16 mouse cellular contexts compared by ENCODE assay signal in genomic region chr1:54707036-54707887, GRCm38 (mm10).
DNase-seq lines count a peak whose midpoint lies in the region; ATAC-seq lines count a peak whose summit lies in the region.
"Had no signal": no experiment of that assay in that cellular context is flagged by ENCODE, and none has a peak within 500 bp of the region (broad histone marks: within the 10 kb centered on the region; RNA-seq: fewer than 3 reads in every experiment).

No protein-coding gene starts in this region.

- ATAC-seq in forebrain, embryonic 12.5 days (ENCODE audit: low FRiP score), result peak; percentile 82
- ATAC-seq in forebrain, embryonic 16.5 days, result peak; percentile 58
- ATAC-seq in midbrain, embryonic 13.5 days, result peak; percentile 88
- no peak for ATAC-seq in megakaryocyte progenitor cell, adult 5-6 weeks (replicated peaks; ENCODE audit: poor library complexity)
- ATAC-seq: CD4-positive, CD25-positive, alpha-beta regulatory T cell, adult 4 months; intestine, embryonic 15.5 days had no signal

- H3K4me2 ChIP-seq in forebrain, embryonic 12.5 days, result no peak overlapping the region; the same call in 1 of the 2 replicates
- no peak overlapping the region for H3K4me2 ChIP-seq in forebrain, embryonic 16.5 days (ENCODE audit: low read length)
- H3K4me2 ChIP-seq in midbrain, embryonic 13.5 days (replicated peaks), result no peak overlapping the region
- H3K4me2 ChIP-seq: intestine, embryonic 15.5 days; kidney, embryonic 15.5 days; liver, embryonic 13.5 days had no signal

- 45% methylated on average over 10 of the region's 10 CpGs for WGBS in forebrain, embryonic 12.5 days
- WGBS in forebrain, embryonic 16.5 days, result 33% methylated on average over 10 of the region's 10 CpGs
- WGBS in midbrain, embryonic 13.5 days, result 48% methylated on average over 10 of the region's 10 CpGs

- peak overlapping the region; percentile 72 for H3K27ac ChIP-seq in forebrain, embryonic 12.5 days
- peak overlapping the region; percentile 80 for H3K27ac ChIP-seq in forebrain, embryonic 16.5 days (ENCODE audit: low read length)
- peak overlapping the region; percentile 63 for H3K27ac ChIP-seq in midbrain, embryonic 13.5 days
- H3K27ac ChIP-seq: intestine, embryonic 15.5 days; kidney, embryonic 15.5 days; limb, embryonic 10.5 days; liver, embryonic 13.5 days had no signal

- no peaks in the 10 kb centered on the region for H3K27me3 ChIP-seq in forebrain, embryonic 12.5 days
- H3K27me3 ChIP-seq in forebrain, embryonic 16.5 days (replicated peaks; ENCODE audit: control insufficient read depth, insufficient read depth, low read length), result no peaks in the 10 kb centered on the region
- no peaks in the 10 kb centered on the region for H3K27me3 ChIP-seq in midbrain, embryonic 13.5 days
- H3K27me3 ChIP-seq: intestine, embryonic 15.5 days; kidney, embryonic 15.5 days; liver, embryonic 13.5 days had no signal

- H3K9me3 ChIP-seq in forebrain, embryonic 12.5 days, result 0 out of 2 replicates have a peak, but pooled peaks cover 1% of the 10 kb centered on the region
- no peaks in the 10 kb centered on the region for H3K9me3 ChIP-seq in forebrain, embryonic 16.5 days (ENCODE audit: control insufficient read depth, low read length)
- H3K9me3 ChIP-seq in midbrain, embryonic 13.5 days, result peaks cover under 1% of the 10 kb centered on the region; the same call in 1 of the 2 replicates
- H3K9me3 ChIP-seq: kidney, embryonic 15.5 days; limb, embryonic 10.5 days; liver, embryonic 13.5 days had no signal

- no peak overlapping the region for H3K4me3 ChIP-seq in forebrain, embryonic 12.5 days (replicated peaks)
- H3K4me3 ChIP-seq in forebrain, embryonic 16.5 days (replicated peaks; ENCODE audit: low read length), result no peak overlapping the region
- H3K4me3 ChIP-seq in midbrain, embryonic 13.5 days (replicated peaks), result no peak overlapping the region
- H3K4me3 ChIP-seq: intestine, embryonic 15.5 days; kidney, embryonic 15.5 days; limb, embryonic 10.5 days; liver, embryonic 13.5 days had no signal

- H3K9ac ChIP-seq in forebrain, embryonic 12.5 days, result no peak overlapping the region
- no peak overlapping the region for H3K9ac ChIP-seq in forebrain, embryonic 16.5 days (replicated peaks; ENCODE audit: low read depth, low read length)
- no peak overlapping the region for H3K9ac ChIP-seq in midbrain, embryonic 13.5 days (replicated peaks)
- H3K9ac ChIP-seq: intestine, embryonic 15.5 days; kidney, embryonic 15.5 days; liver, embryonic 13.5 days had no signal

- DNase-seq in retina, embryonic 14.5 days (ENCODE audit: low spot score), result peak; percentile 29
- DNase-seq in spleen, adult 18-20 months, result no peak
- no peak for DNase-seq in MN1 (ENCODE audit: low spot score)
- DNase-seq: adrenal gland, postnatal 25 days; gastrocnemius, postnatal 10 days; liver, embryonic 13.5 days; lung, postnatal 10 days; right cerebral cortex, postnatal 14 days had no signal

- H3K36me3 ChIP-seq in forebrain, embryonic 12.5 days (replicated peaks), result no peaks in the 10 kb centered on the region
- H3K36me3 ChIP-seq in forebrain, embryonic 16.5 days (ENCODE audit: control insufficient read depth, insufficient read depth), result no peaks in the 10 kb centered on the region
- peaks cover 1% of the 10 kb centered on the region; the same call in 1 of the 2 replicates for H3K36me3 ChIP-seq in midbrain, embryonic 13.5 days
- H3K36me3 ChIP-seq: intestine, embryonic 15.5 days; kidney, embryonic 15.5 days had no signal

- H3K4me1 ChIP-seq in forebrain, embryonic 12.5 days, result peaks cover 13% of the 10 kb centered on the region
- peaks cover 22% of the 10 kb centered on the region for H3K4me1 ChIP-seq in forebrain, embryonic 16.5 days (replicated peaks; ENCODE audit: control insufficient read depth, insufficient read depth, low read length)
- H3K4me1 ChIP-seq in midbrain, embryonic 13.5 days (replicated peaks), result peaks cover 16% of the 10 kb centered on the region
- H3K4me1 ChIP-seq: intestine, embryonic 15.5 days; liver, embryonic 13.5 days had no signal
